Mouse (Mus musculus) liver, adult 2 months (tissue): Measurements from ENCODE around the gene Ldlr. TPM values are rescaled to one million over a fixed set of nuclear protein-coding genes. Genes with fewer than 3 reads are reported as not detected.
A peak's percentile ranks its signal among the peaks of the same experiment; 100 is the strongest.

Experiments used
- DNase-seq: peaks from one replicate; pipeline ENCODE4 v3.0.0-alpha.2; 2011; ENCODE audit warnings: low read depth, low spot score; ENCODE audit errors: extremely low read depth
- H3K27ac ChIP-seq: fragments of 200-500 bp; replicated peaks from 2 replicates; pipeline ENCODE4 v1.5.1; 2012; ENCODE audit warnings: low read depth, mild to moderate bottlenecking, control low read depth, inconsistent platforms, low read length; ENCODE audit not compliant: insufficient read depth
- H3K27me3 ChIP-seq: fragments of 200-500 bp; 2 replicates; pipeline ENCODE4 v1.6.1; 2012; ENCODE audit warnings: mild to moderate bottlenecking, moderate library complexity, low read length, inconsistent platforms; ENCODE audit not compliant: control insufficient read depth, insufficient read depth
- H3K36me3 ChIP-seq: fragments of 200-500 bp; 2 replicates; pipeline ENCODE4 v1.6.1; 2012; ENCODE audit warnings: low read length, inconsistent platforms; ENCODE audit not compliant: control insufficient read depth, insufficient read depth
- H3K4me1 ChIP-seq: fragments of 200-500 bp; 2 replicates; pipeline ENCODE4 v1.6.1; 2011; ENCODE audit warnings: low read length; ENCODE audit not compliant: control insufficient read depth, insufficient read depth
- H3K4me3 ChIP-seq: fragments of 200-500 bp; 2 replicates; pipeline ENCODE4 v1.5.1; 2011; ENCODE audit warnings: low read depth, mild to moderate bottlenecking, control low read depth, low read length, moderate library complexity; ENCODE audit not compliant: insufficient read depth
- H3K79me2 ChIP-seq: fragments of 200-500 bp; 2 replicates; pipeline ENCODE4 v1.6.1; 2012; ENCODE audit warnings: inconsistent platforms, mild to moderate bottlenecking, low read length, moderate library complexity; ENCODE audit not compliant: control insufficient read depth, insufficient read depth
- H3K9ac ChIP-seq: fragments of 200-500 bp; 2 replicates; pipeline ENCODE4 v1.6.1; 2012; ENCODE audit warnings: low read depth, mild to moderate bottlenecking, control low read depth, inconsistent platforms, low read length
- CTCF ChIP-seq: fragments of 200-500 bp; IDR thresholded peaks from 2 replicates; pipeline ENCODE4 v1.5.1; 2011; ENCODE audit warnings: low read depth, low read length, control low read depth
- POLR2A ChIP-seq: fragments of 200-500 bp; IDR thresholded peaks from 2 replicates; pipeline ENCODE4 v1.6.1; 2011; ENCODE audit warnings: low read length, control low read depth; ENCODE audit not compliant: insufficient read depth; ENCODE audit errors: extremely low read depth
- WGBS: fragments of 180-500 bp; shearing (Covaris S2); methylation state at CpG from one replicate; pipeline ENCODE4 v1.1.7; 2018; 5-methylcytosine and 5-hydroxymethylcytosine counted together
- polyA plus RNA-seq: library from polyadenylated mRNA; depleted of rRNA; stranded (reverse); fragments of >200 nt; gene quantifications from 2 replicates; pipeline ENCODE4 v1.2.3, GENCODE M21; 2012
- total RNA-seq: library from RNA; depleted of rRNA; stranded (reverse); fragments of >200 nt; gene quantifications from 2 replicates; pipeline ENCODE4 v1.2.3, GENCODE M21; 2014

Ldlr gene
- total and polyA plus RNA-seq, 2 experiments: 61.4 to 105 TPM

DNA sequence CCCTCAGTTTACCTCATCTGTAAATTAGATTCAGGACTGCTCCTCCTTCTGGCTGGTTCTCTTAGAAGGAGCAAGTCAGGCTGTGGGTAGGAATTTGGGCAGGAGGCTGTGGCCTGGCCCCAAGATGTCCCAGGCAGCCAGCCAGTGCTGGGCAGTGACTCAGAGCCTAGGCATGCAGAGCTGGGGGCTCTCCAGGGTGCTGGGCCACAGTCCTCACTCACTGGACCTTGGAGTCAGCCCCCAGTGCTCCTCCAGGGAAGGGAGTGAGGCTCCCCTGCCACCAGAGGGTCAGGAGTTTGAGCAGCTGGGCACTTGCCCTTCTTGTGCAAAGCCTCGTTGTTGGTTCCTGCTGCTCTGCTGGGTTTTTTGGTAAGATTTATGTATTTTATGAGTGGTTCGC is 30.7 kb downstream of the Ldlr start:
- Histone ChIP-seq H3K4me1 (peaks cover 15% of the 10 kb centered on the region), H3K79me2 (no peaks in the 10 kb centered on the region), H3K27ac (peak overlapping the region; percentile 14; the same call in 1 of the 2 replicates), H3K4me3 (no peak overlapping the region), H3K36me3 (peaks cover 5% of the 10 kb centered on the region; the same call in 1 of the 2 replicates), H3K9ac (no peak overlapping the region), H3K27me3 (no peaks in the 10 kb centered on the region)
- peak; percentile 69 for DNase-seq
- 44% methylated on average over 2 of the region's 2 CpGs for WGBS
- no peak for TF ChIP-seq CTCF
- TF ChIP-seq POLR2A: no peak

DNA sequence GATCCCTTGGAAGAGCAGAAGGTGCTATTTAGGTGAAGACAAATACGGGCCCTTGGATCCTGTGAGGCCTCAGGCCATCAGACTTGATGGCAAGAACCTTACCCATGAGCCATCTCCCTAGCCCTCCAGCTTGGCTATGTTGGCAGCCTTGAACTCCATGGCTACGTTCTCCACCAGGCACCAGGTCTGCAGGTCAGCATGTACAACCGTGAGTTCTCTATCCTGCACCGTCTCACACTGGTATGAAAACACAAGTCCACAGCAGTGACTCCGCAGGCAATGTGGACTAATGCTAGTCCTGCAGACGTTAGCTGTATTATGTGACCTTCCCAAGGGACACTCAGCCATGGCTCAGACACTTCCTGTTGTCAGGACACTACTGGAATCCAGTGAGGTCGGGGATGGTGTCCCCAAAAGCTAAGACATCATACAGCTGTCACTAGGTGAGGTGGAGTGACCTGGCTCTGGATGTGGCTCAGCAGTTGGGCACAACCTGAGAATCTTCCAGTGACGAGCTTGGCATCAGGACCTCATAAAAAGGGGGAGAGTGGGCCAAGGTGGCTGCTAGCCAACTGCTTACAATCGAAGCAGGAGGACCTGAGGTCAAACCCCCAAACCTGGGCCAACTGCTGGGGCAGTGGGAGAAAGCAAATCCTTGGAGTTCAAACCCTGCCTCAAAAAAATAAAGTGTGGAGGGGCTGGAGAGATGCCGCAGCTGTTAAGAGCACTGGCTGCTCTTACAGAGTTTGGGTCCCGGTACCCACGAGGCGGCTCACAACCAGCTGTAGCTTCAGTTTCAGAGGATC is 31.4 kb downstream of the Ldlr start:
- Histone ChIP-seq H3K27me3 (no peaks in the 10 kb centered on the region), H3K79me2 (no peaks in the 10 kb centered on the region), H3K27ac (peak overlapping the region; percentile 14; the same call in 1 of the 2 replicates), H3K9ac (no peak overlapping the region), H3K4me3 (no peak overlapping the region), H3K4me1 (peaks cover 20% of the 10 kb centered on the region), H3K36me3 (no peaks in the 10 kb centered on the region)
- DNase-seq: no peak
- TF ChIP-seq CTCF (no peak), POLR2A (no peak)
- 64% methylated on average over 13 of the region's 13 CpGs for WGBS

DNA sequence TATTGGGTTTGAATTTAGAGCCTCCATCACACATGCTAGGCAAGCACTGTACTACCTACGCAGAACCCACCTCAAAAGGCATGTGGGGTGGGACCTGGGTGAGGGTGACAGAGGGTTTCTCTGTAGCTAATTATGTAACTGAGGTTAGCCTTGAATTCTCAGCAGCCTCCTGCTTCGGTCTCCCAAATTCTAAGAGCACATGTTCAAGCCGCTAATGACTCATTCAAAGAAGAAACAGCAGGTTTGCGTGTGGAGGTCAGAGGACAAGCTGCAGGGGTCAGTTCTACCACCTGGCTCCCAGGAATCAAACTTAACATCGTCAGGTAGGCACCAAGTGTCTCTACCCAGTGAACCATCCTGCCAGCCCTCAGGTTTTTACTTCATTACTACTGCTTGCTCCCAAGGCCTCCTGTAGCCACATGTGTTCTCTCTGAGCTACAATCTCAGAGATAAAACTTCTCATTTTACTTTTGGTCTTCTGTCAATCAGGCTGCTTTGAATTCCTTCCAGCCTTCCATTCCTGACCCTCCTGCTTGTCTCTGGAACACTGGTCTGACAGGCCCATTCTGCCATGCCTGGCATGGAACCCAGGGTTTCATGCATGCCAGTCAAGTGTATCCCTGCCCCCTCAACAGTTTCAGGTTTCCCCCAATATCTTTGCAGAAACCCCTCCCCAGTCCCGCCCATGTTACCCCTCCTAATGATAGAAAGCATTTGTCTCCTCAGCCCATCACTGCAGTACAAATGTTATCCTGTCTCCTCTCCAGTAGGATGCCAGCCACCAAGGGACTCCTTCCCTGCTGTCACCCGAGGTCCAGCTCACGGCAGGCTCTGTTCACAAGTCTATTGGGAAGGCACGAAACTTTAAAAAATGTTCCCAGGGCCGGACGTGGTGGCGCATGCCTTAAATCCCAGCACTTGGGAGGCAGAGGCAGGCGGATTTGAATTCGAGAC is 35.6 kb downstream of the Ldlr start:
- Histone ChIP-seq H3K9ac (no peak overlapping the region; the same call in 1 of the 2 replicates), H3K27ac (no peak overlapping the region; the same call in 1 of the 2 replicates)
- no peak for DNase-seq

DNA sequence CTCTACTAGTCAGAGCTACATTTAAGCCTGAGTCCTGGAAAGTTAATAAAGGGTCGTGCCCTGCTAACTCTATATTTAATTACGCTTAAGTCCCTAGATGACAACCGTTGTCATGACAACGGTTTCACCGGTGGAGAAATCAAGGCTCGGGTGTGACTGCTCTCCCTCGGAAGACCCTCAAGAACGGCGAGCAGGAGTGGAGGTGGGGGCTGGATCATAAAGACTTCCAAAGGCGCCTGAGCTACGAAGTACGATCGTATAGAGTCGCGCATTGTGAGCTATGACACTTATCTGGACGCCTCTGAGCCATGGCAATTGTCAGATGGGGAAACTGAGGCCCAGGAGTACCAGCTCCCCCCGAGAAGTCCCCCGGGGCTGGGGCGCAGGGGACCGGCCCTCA is 36.4 kb downstream of the Ldlr start:
- DNase-seq: no peak
- H3K9ac ChIP-seq: peak overlapping the region; percentile 88
- TF ChIP-seq CTCF (no peak), POLR2A (no peak)
- peak overlapping the region; percentile 45 for H3K27ac ChIP-seq
- WGBS: 1% methylated on average over 20 of the region's 20 CpGs
- no peaks in the 10 kb centered on the region for H3K79me2 ChIP-seq
- peak overlapping the region; percentile 88 for H3K4me3 ChIP-seq
- H3K36me3 ChIP-seq: no peaks in the 10 kb centered on the region
- H3K4me1 ChIP-seq: peaks cover 18% of the 10 kb centered on the region
- H3K27me3 ChIP-seq: no peaks in the 10 kb centered on the region

More for the DNA sequence above, 35.6 kb downstream of the Ldlr start:
- Histone ChIP-seq H3K27me3 (no peaks in the 10 kb centered on the region), H3K4me1 (peaks cover 22% of the 10 kb centered on the region), H3K36me3 (no peaks in the 10 kb centered on the region), H3K4me3 (no peak overlapping the region), H3K79me2 (no peaks in the 10 kb centered on the region)
- TF ChIP-seq CTCF (no peak), POLR2A (no peak)
- WGBS: 54% methylated on average over 14 of the region's 14 CpGs

DNA sequence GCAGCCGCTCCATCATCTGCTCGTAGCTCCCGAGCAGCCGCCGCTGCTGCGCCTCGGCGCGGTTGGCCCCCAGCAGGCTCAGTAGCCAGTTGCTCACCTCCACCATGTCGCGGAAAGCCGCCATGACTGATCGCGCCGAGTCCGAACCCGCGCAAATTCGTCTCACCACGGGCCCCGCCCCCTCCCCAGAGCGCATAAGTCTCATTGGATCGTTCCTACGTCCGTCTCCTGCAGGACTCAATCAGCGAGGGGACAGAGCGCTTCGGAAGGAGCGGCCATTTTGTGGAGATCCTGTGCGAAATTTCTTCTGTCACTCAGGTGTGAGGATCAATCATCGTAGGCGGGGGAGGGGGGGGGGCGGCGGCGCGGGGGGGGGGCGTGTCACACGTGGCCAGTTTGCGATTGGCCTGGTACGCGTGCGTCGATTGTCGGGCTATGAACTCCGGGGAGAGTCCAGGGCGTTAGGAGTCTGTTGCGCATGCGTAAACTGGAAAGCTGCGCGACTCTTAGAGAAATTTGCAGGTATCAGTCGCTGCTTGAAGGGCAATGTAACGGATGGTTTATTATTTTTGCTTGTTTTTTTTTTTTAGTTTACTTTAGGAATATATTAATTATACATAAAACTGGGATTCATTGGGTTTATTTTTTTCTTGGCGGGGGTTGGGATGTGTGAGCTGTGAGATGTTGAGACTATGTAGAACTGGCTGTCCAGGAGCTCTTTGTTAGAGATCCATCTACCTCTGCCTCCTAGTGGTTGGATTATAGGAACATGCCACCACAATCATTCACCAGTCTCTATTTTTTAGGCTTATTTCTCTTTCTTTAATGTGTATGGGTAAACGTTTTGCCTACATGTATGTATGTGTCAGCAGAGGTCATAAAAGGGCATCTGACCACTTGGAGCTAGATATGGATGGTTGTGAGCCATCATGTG is 37.1 kb downstream of the Ldlr start, which contains the start of gene Spc24:
Spc24 (minus strand) TSS at position 149 of the 934 bp plus-strand sequence.
- H3K4me1 ChIP-seq: peaks cover 18% of the 10 kb centered on the region
- no peaks in the 10 kb centered on the region for H3K79me2 ChIP-seq
- TF ChIP-seq CTCF: peak; percentile 28; the same call in 1 of the 2 replicates
- TF ChIP-seq POLR2A: no peak
- no peaks in the 10 kb centered on the region for H3K27me3 ChIP-seq
- peak; percentile 97 for DNase-seq
- no peaks in the 10 kb centered on the region for H3K36me3 ChIP-seq
- peak within 1 kb of the TSS; percentile 88 for H3K4me3 ChIP-seq
- peak within 1 kb of the TSS; percentile 88 for H3K9ac ChIP-seq
- under 1% methylated on average over 51 of the region's 54 CpGs for WGBS
- H3K27ac ChIP-seq: peak within 1 kb of the TSS; percentile 84
